8 mouse cellular contexts compared by ENCODE assay signal in genomic region chr12:25094621-25095521, GRCm38 (mm10). TPM values are rescaled to one million over a fixed set of nuclear protein-coding genes. Genes with fewer than 3 reads are reported as not detected.
DNase-seq lines count a peak whose midpoint lies in the region; ATAC-seq and TF ChIP-seq lines count a peak whose summit lies in the region.

No protein-coding gene starts in this region.

- DNase-seq in lung, adult 2 months = peak; percentile 48
- no peak for DNase-seq in lung, postnatal 25 days (ENCODE audit: low spot score)
- DNase-seq in Muller cell, postnatal 12 days (ENCODE audit: inconsistent ontology term) = peak; percentile 55
- peak; percentile 26 for DNase-seq in fibroblast of lung, adult 2 months (ENCODE audit: low read depth)
- DNase-seq in liver, embryonic 11.5 days (ENCODE audit: low spot score) = peak; percentile 43
- no peak for DNase-seq in testis, postnatal 14 days (ENCODE audit: low spot score)

- no peaks in the 10 kb centered on the region for H3K36me3 ChIP-seq in hindbrain, embryonic 13.5 days
- no peaks in the 10 kb centered on the region for H3K36me3 ChIP-seq in liver, embryonic 11.5 days (ENCODE audit: control insufficient read depth, insufficient read depth, low read length)
- no peaks in the 10 kb centered on the region for H3K36me3 ChIP-seq in neural tube, embryonic 12.5 days

- peaks cover 8% of the 10 kb centered on the region for H3K4me1 ChIP-seq in lung, adult 2 months (ENCODE audit: control insufficient read depth, insufficient read depth, low read length)
- peaks cover 58% of the 10 kb centered on the region for H3K4me1 ChIP-seq in hindbrain, embryonic 13.5 days (replicated peaks)
- H3K4me1 ChIP-seq in liver, embryonic 11.5 days (replicated peaks; ENCODE audit: control insufficient read depth, insufficient read depth, low read length) = peaks cover 4% of the 10 kb centered on the region
- H3K4me1 ChIP-seq in neural tube, embryonic 12.5 days = peaks cover 52% of the 10 kb centered on the region

- peak overlapping the region; percentile 81 for H3K27ac ChIP-seq in hindbrain, embryonic 13.5 days
- peak overlapping the region; percentile 73 for H3K27ac ChIP-seq in liver, embryonic 11.5 days (ENCODE audit: low read depth, low read length)
- no peak overlapping the region for H3K27ac ChIP-seq in neural tube, embryonic 12.5 days

- no peak for TF ChIP-seq CTCF in lung, adult 2 months (IDR thresholded peaks at IDR 0.05; ENCODE audit: insufficient read depth, low read length)

- H3K4me3 ChIP-seq in lung, adult 2 months (replicated peaks; ENCODE audit: extremely low read depth, low read depth, low read length) = peak overlapping the region; percentile 71
- peak overlapping the region; percentile 78 for H3K4me3 ChIP-seq in hindbrain, embryonic 13.5 days
- H3K4me3 ChIP-seq in liver, embryonic 11.5 days (ENCODE audit: low read depth, low read length) = peak overlapping the region; percentile 71
- peak overlapping the region; percentile 69 for H3K4me3 ChIP-seq in neural tube, embryonic 12.5 days

- H3K27me3 ChIP-seq in hindbrain, embryonic 13.5 days = peaks cover 6% of the 10 kb centered on the region; the same call in 1 of the 2 replicates
- peaks cover 64% of the 10 kb centered on the region for H3K27me3 ChIP-seq in liver, embryonic 11.5 days (replicated peaks; ENCODE audit: control insufficient read depth, insufficient read depth, low read length)
- H3K27me3 ChIP-seq in neural tube, embryonic 12.5 days (replicated peaks) = no peaks in the 10 kb centered on the region

- ATAC-seq in hindbrain, embryonic 13.5 days (ENCODE audit: low FRiP score) = no peak
- no peak for ATAC-seq in liver, embryonic 11.5 days (replicated peaks; ENCODE audit: low FRiP score)
- ATAC-seq in neural tube, embryonic 12.5 days (ENCODE audit: low FRiP score, low read depth) = no peak

- no peaks in the 10 kb centered on the region for H3K9me3 ChIP-seq in hindbrain, embryonic 13.5 days
- no peaks in the 10 kb centered on the region for H3K9me3 ChIP-seq in liver, embryonic 11.5 days (ENCODE audit: control insufficient read depth, low read length)
- no peaks in the 10 kb centered on the region for H3K9me3 ChIP-seq in neural tube, embryonic 12.5 days

- peak overlapping the region; percentile 95 for H3K4me2 ChIP-seq in hindbrain, embryonic 13.5 days
- H3K4me2 ChIP-seq in liver, embryonic 11.5 days = peak overlapping the region; percentile 83
- H3K4me2 ChIP-seq in neural tube, embryonic 12.5 days (replicated peaks) = peak overlapping the region; percentile 96

- WGBS in lung, adult 2 months = 1% methylated on average over 22 of the region's 22 CpGs
- under 1% methylated on average over 22 of the region's 22 CpGs for WGBS in hindbrain, embryonic 13.5 days
- 7% methylated on average over 22 of the region's 22 CpGs for WGBS in liver, embryonic 11.5 days
- WGBS in neural tube, embryonic 12.5 days = under 1% methylated on average over 22 of the region's 22 CpGs

- H3K9ac ChIP-seq in hindbrain, embryonic 13.5 days = peak overlapping the region; percentile 90
- H3K9ac ChIP-seq in liver, embryonic 11.5 days (ENCODE audit: low read depth, low read length) = peak overlapping the region; percentile 72
- H3K9ac ChIP-seq in neural tube, embryonic 12.5 days = peak overlapping the region; percentile 68

- TF ChIP-seq POLR2A in lung, adult 2 months (IDR thresholded peaks at IDR 0.05; ENCODE audit: borderline replicate concordance, extremely low read depth, low read depth, low read length) = no peak

RNA-seq across cellular contexts. Expression of gene Id2, which starts 2.1 kb away (rescaled TPM):
- 130 and 131 TPM in 2 replicates for polyA plus RNA-seq in lung, adult 2 months (2012; rRNA removed)
- polyA plus RNA-seq in hindbrain, embryonic 13.5 days (2015; fragmentation: Nextera tagmentation; extraction: Ambion mirVana) = 276 and 296 TPM in 2 replicates
- 227 and 228 TPM in 2 replicates for polyA plus RNA-seq in liver, embryonic 11.5 days (2014; fragmentation: Nextera tagmentation; extraction: Ambion mirVana)
- 203 and 211 TPM in 2 replicates for polyA plus RNA-seq in neural tube, embryonic 12.5 days (2016; fragmentation: Nextera tagmentation; extraction: Ambion mirVana)

Comparison
In these comparisons a context has a peak if more than half of its experiments do, and no peak if none do; other contexts are left out.
1. DNase-seq: peak in lung, adult 2 months (single experiment), Muller cell, postnatal 12 days (single experiment), fibroblast of lung, adult 2 months (single experiment) and liver, embryonic 11.5 days (single experiment); none in lung, postnatal 25 days (single experiment) and testis, postnatal 14 days (single experiment).
2. Peak in every context shown above with its lines, with median percentiles within 50 percentile points of each other: H3K4me3 ChIP-seq, H3K4me2 ChIP-seq and H3K9ac ChIP-seq.